ENCODE assay signal across 18 mouse cellular contexts in genomic region chr17:53745950-53746469, GRCm38 (mm10). TPM values are rescaled to one million over a fixed set of nuclear protein-coding genes. Genes with fewer than 3 reads are reported as not detected.
DNase-seq lines count a peak whose midpoint lies in the region; ATAC-seq and TF ChIP-seq lines count a peak whose summit lies in the region.
"Had no signal": no experiment of that assay in that cellular context is flagged by ENCODE, and none has a peak within 500 bp of the region (broad histone marks: within the 10 kb centered on the region; RNA-seq: fewer than 3 reads in every experiment).

No protein-coding gene starts in this region.

- ATAC-seq in hindbrain, embryonic 11.5 days (ENCODE audit: low FRiP score) = peak; percentile 17; the same call in 1 of the 2 replicates
- ATAC-seq: forebrain, postnatal 0 days; Patski had no signal

- 94% methylated on average over 17 of the region's 17 CpGs for WGBS in hindbrain, embryonic 11.5 days
- 94% methylated on average over 17 of the region's 17 CpGs for WGBS in hindbrain, embryonic 10.5 days
- WGBS in kidney, adult 2 months = 91% methylated on average over 17 of the region's 17 CpGs

- H3K4me2 ChIP-seq in hindbrain, embryonic 11.5 days (replicated peaks; ENCODE audit: low read depth, low read length) = no peak overlapping the region
- H3K4me2 ChIP-seq: midbrain, embryonic 12.5 days had no signal

- no peak overlapping the region for H3K4me3 ChIP-seq in hindbrain, embryonic 11.5 days (ENCODE audit: low read depth, low read length)
- no peak overlapping the region for H3K4me3 ChIP-seq in hindbrain, embryonic 10.5 days
- H3K4me3 ChIP-seq in kidney, adult 2 months (ENCODE audit: insufficient read depth, low read depth, low read length) = no peak overlapping the region
- H3K4me3 ChIP-seq: midbrain, embryonic 12.5 days had no signal

- H3K27ac ChIP-seq in hindbrain, embryonic 11.5 days (ENCODE audit: low read depth, low read length) = no peak overlapping the region
- no peak overlapping the region for H3K27ac ChIP-seq in hindbrain, embryonic 10.5 days
- H3K27ac ChIP-seq in kidney, adult 2 months (ENCODE audit: insufficient read depth, low read depth, low read length) = no peak overlapping the region
- H3K27ac ChIP-seq: midbrain, embryonic 12.5 days had no signal

- H3K9me3 ChIP-seq in hindbrain, embryonic 11.5 days (ENCODE audit: control insufficient read depth, low read length) = no peaks in the 10 kb centered on the region
- 0 out of 2 replicates have a peak, but pooled peaks cover 10% of the 10 kb centered on the region for H3K9me3 ChIP-seq in hindbrain, embryonic 10.5 days
- H3K9me3 ChIP-seq: midbrain, embryonic 12.5 days had no signal

- TF ChIP-seq POLR2A in kidney, adult 2 months (IDR thresholded peaks at IDR 0.05; ENCODE audit: low read depth, low read length) = no peak

- H3K27me3 ChIP-seq in hindbrain, embryonic 11.5 days (ENCODE audit: control insufficient read depth, insufficient read depth, low read length) = no peaks in the 10 kb centered on the region
- no peaks in the 10 kb centered on the region for H3K27me3 ChIP-seq in hindbrain, embryonic 10.5 days (ENCODE audit: insufficient read depth, poor library complexity, severe bottlenecking)
- no peaks in the 10 kb centered on the region for H3K27me3 ChIP-seq in kidney, adult 2 months (replicated peaks; ENCODE audit: control insufficient read depth, insufficient read depth, low read length)
- H3K27me3 ChIP-seq: midbrain, embryonic 12.5 days; Patski had no signal

- DNase-seq in hindbrain, embryonic 11.5 days (ENCODE audit: low spot score) = no peak
- DNase-seq in hindbrain, embryonic 10.5 days (ENCODE audit: low spot score) = no peak
- DNase-seq in WW6 (ENCODE audit: low read depth, low spot score) = peak; percentile 1
- peak; percentile 85 to 86 for DNase-seq in cerebellum, adult 18-20 months
- DNase-seq in cerebellum, postnatal 36 days = peak; percentile 78 to 81
- DNase-seq in kidney, adult 2 months = no peak
- no peak for DNase-seq in ovary, postnatal 36 days (ENCODE audit: low spot score)
- DNase-seq: forebrain, postnatal 0 days; gastrocnemius, postnatal 10 days; heart, adult 18-20 months; kidney, adult 9 months; lung, adult 18-20 months; lung, postnatal 36 days; retina, postnatal 1 day; thymus, postnatal 36 days had no signal

- H3K4me1 ChIP-seq in hindbrain, embryonic 11.5 days (replicated peaks; ENCODE audit: control insufficient read depth, insufficient read depth, low read length) = no peaks in the 10 kb centered on the region
- no peaks in the 10 kb centered on the region for H3K4me1 ChIP-seq in hindbrain, embryonic 10.5 days (replicated peaks)
- H3K4me1 ChIP-seq in kidney, adult 2 months (ENCODE audit: control insufficient read depth, insufficient read depth, low read length) = no peaks in the 10 kb centered on the region
- H3K4me1 ChIP-seq: midbrain, embryonic 12.5 days had no signal

- no peak overlapping the region for H3K9ac ChIP-seq in hindbrain, embryonic 11.5 days (ENCODE audit: low read depth, low read length)
- H3K9ac ChIP-seq: forebrain, postnatal 0 days; midbrain, embryonic 12.5 days had no signal

- no peaks in the 10 kb centered on the region for H3K36me3 ChIP-seq in hindbrain, embryonic 11.5 days (ENCODE audit: control insufficient read depth, insufficient read depth, low read length)
- no peaks in the 10 kb centered on the region for H3K36me3 ChIP-seq in hindbrain, embryonic 10.5 days
- H3K36me3 ChIP-seq in kidney, adult 2 months (ENCODE audit: control insufficient read depth, insufficient read depth, low read length) = no peaks in the 10 kb centered on the region
- H3K36me3 ChIP-seq: midbrain, embryonic 12.5 days had no signal

- no peak for TF ChIP-seq CTCF in kidney, adult 2 months (conservative IDR thresholded peaks at IDR 0.05; ENCODE audit: insufficient read depth, insufficient read length, low read depth, low read length)

RNA-seq across cellular contexts. Expression of gene Sgo1, which starts 56.9 kb away (rescaled TPM):
- polyA plus RNA-seq in hindbrain, embryonic 11.5 days (2014; fragmentation: Nextera tagmentation; extraction: Ambion mirVana) = 37.1 and 43.8 TPM in 2 replicates
- polyA plus RNA-seq in hindbrain, embryonic 10.5 days (2016; fragmentation: Nextera tagmentation; extraction: Ambion mirVana) = 36.3 and 47.8 TPM in 2 replicates
- polyA plus RNA-seq in kidney, adult 2 months (2012; rRNA removed) = 0.03 and 0.07 TPM in 2 replicates
- polyA plus RNA-seq: liver, adult 2 months had no signal

Comparison
In these comparisons a context has a peak if more than half of its experiments do, and no peak if none do; other contexts are left out.
1. DNase-seq: peak in WW6 (single experiment), cerebellum, adult 18-20 months (2 of 2) and cerebellum, postnatal 36 days (2 of 2); none in hindbrain, embryonic 11.5 days (single experiment), hindbrain, embryonic 10.5 days (single experiment), kidney, adult 2 months (single experiment) and ovary, postnatal 36 days (single experiment).
2. RNA of gene Sgo1, which starts 56.9 kb away (polyA plus RNA-seq): 37.1 to 43.8 TPM in hindbrain, embryonic 11.5 days and 36.3 to 47.8 TPM in hindbrain, embryonic 10.5 days; 0.03 to 0.07 TPM in kidney, adult 2 months; every median in the first group is over 10 times any median in the second.